Mouse (Mus musculus): Measurements from ENCODE around the gene Trip12. TPM values are rescaled to one million over a fixed set of nuclear protein-coding genes. Genes with fewer than 3 reads are reported as not detected.

The Trip12 gene
- polyA plus RNA-seq, 1 experiment from 2014 or later = 109 TPM

DNA sequence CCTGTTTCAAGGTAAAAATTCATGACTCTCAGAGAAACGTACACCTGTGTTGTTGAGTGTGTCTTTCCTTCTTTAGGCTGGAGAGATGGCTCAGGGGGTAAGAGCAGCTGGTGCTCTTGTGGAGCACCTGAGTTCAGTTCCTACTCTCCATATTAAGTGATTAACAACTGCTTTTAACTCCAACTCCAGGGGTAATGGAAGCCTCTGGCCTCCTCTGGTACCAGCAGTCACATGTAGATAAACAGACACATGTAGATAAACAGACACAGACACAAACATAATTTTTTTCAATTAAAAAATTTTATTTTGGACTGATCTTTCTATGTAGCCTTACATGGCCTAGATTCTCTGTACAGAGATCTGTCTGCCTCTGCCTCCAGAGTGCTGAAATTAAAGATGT lies 13.4 kb upstream of the Trip12 start:
- Histone ChIP-seq H3K36me3 (no peaks in the 10 kb centered on the region), H3K4me3 (no peak overlapping the region), H3K27ac (no peak overlapping the region), H3K27me3 (no peaks in the 10 kb centered on the region), H3K4me2 (replicated peaks) (no peak overlapping the region), H3K9ac (no peak overlapping the region), H3K9me3 (replicated peaks) (no peaks in the 10 kb centered on the region), H3K4me1 (no peaks in the 10 kb centered on the region)
- no peak for ATAC-seq (ENCODE audit: low FRiP score)
- 86% methylated on average over 1 of the region's 1 CpGs for WGBS

DNA sequence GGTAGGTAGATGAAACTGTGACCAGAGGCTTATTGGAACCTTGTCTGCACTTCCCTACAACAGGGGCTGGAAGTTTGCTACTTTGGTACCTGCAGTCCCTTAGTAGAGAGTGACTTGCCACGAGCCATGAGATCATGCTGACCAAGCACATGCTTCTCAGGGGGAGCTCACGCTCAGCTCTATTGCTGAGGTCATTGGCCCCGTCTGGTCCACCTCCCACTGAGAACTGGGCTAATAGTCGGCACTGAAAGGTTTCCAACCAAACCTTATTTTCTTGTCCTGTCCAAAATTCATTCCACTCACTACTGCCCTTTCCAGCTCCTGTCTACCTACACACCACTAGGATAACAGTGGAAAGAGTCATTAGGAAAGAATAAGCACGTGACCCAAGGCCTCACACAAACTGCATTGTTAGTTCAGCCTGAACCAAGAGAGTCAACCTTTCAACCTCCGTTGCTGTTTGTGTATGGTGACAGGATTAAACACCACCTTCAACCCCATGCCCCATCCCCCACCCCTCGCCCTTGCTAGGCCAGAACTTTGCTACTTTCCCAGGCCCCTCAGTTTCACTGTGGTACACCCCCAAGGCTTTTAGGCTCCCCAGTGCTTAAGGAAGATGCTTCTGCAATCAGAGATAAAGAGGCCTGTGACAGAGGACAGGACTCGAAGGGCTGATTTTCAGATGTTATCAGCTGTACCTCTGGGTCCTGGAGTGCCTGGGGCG lies 11.4 kb upstream of the Trip12 start:
- Histone ChIP-seq H3K9me3 (replicated peaks) (no peaks in the 10 kb centered on the region), H3K4me3 (no peak overlapping the region), H3K4me2 (replicated peaks) (no peak overlapping the region), H3K36me3 (0 out of 2 replicates have a peak, but pooled peaks cover 2% of the 10 kb centered on the region), H3K9ac (no peak overlapping the region), H3K27ac (no peak overlapping the region), H3K4me1 (no peaks in the 10 kb centered on the region), H3K27me3 (no peaks in the 10 kb centered on the region)
- no peak for ATAC-seq (ENCODE audit: low FRiP score)
- WGBS = 37% methylated on average over 9 of the region's 9 CpGs

DNA sequence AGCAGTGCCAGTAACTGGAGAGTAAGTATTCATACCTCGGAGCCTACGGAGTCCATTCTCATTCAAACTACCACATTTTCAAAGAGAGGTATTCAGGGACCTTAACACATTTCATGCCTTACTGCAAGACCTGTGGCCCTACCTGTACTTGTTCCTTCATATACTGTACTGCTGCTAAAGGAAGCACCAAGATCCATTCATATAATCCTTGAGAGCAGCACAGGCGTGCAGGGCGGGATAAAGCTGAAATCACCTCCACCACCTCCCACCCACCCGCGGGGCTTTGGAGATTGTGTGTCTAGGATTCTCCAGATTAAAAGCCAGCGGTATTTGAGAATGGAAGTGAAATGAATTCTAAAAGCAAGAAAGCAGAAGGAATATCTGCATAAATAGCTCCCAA lies 10.2 kb upstream of the Trip12 start:
- Histone ChIP-seq H3K9ac (no peak overlapping the region), H3K36me3 (0 out of 2 replicates have a peak, but pooled peaks cover 4% of the 10 kb centered on the region)
- 95% methylated on average over 7 of the region's 7 CpGs for WGBS

DNA sequence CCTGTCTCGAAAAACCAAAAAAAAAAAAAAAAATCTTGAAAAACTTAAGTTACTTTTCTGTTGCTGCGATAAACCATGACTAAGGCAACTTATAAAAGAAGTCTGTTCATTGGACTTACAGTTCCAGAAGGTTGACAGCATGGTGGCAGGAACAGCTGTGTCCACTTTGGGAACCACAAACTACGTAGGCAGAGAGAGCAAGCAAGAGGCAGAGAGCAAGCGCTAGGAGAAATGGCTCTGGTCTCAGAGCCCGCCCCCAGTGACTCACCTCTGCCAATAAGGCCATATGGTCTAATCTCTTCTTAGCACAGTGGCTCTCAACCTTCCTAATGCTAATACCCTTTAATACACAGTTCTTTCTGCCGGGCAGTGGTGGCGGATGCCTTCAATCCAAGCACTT lies 9.5 kb upstream of the Trip12 start:
- no peak overlapping the region for H3K27ac ChIP-seq
- no peak overlapping the region for H3K9ac ChIP-seq
- no peak overlapping the region for H3K4me2 ChIP-seq (replicated peaks)
- H3K4me3 ChIP-seq = no peak overlapping the region
- WGBS = 95% methylated on average over 7 of the region's 7 CpGs
- no peaks in the 10 kb centered on the region for H3K4me1 ChIP-seq
- H3K9me3 ChIP-seq (replicated peaks) = no peaks in the 10 kb centered on the region
- ATAC-seq (ENCODE audit: low FRiP score) = no peak
- 0 out of 2 replicates have a peak, but pooled peaks cover 4% of the 10 kb centered on the region for H3K36me3 ChIP-seq
- no peaks in the 10 kb centered on the region for H3K27me3 ChIP-seq

More for the DNA sequence above, 10.2 kb upstream of the Trip12 start:
- Histone ChIP-seq H3K4me1 (no peaks in the 10 kb centered on the region), H3K27me3 (no peaks in the 10 kb centered on the region), H3K27ac (no peak overlapping the region), H3K4me2 (replicated peaks) (no peak overlapping the region), H3K9me3 (replicated peaks) (no peaks in the 10 kb centered on the region), H3K4me3 (no peak overlapping the region)
- no peak for ATAC-seq (ENCODE audit: low FRiP score)

DNA sequence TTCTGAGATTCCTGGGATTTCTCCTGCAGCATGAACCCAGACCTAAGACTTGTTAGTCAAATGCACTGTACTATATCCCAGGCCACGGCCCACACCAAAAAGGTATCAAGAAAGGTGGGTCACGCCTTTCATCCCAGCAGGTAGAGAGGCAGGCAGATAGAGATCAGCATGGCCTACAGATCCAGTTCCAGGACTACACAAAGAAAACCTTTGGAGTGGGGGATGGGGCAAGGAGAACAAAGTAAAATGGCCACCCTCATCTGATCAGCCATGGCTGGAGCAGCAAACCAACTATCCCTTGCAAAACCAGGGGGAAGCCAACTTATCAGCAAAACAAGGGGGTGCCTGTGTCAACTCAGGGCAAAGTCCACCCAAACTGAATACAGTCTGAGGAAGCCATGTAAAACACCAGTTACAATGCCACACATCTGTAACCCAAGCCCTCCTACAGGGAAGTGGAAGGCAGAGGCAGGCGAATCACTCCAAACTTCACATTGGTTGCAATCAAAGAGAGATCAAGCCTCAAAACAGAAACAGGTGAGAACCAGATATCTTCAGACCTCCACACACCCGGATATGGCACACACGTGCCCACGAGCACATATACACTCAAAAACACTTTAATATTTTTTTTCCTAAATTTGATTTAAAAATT lies 8.6 kb upstream of the Trip12 start:
- H3K4me3 ChIP-seq = no peak overlapping the region
- H3K9ac ChIP-seq = no peak overlapping the region
- H3K36me3 ChIP-seq = 0 out of 2 replicates have a peak, but pooled peaks cover 4% of the 10 kb centered on the region
- no peak overlapping the region for H3K27ac ChIP-seq
- H3K9me3 ChIP-seq (replicated peaks) = no peaks in the 10 kb centered on the region
- H3K4me2 ChIP-seq (replicated peaks) = no peak overlapping the region
- WGBS = 93% methylated on average over 6 of the region's 6 CpGs
- no peaks in the 10 kb centered on the region for H3K4me1 ChIP-seq
- ATAC-seq (ENCODE audit: low FRiP score) = no peak
- no peaks in the 10 kb centered on the region for H3K27me3 ChIP-seq

DNA sequence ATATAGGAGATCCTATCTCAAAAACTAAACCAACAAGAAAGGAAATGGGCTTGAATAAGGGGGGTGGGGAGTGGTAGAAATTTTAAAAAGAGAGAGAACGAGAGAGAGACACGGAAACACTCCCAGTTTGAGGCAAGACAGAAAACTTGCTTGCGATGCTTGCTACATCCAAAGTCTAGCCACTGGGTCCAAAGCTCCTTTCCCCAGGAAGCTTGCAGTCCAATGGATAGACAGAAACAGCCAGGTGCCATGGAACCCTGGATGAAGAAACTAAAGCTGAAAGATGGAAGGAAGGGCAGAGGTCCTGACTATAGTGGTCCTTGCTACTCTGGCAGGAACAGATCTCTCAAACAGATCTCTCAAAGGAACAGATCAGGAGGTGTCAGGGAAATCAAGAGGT lies 8.0 kb upstream of the Trip12 start:
- ATAC-seq (ENCODE audit: low FRiP score) = no peak
- Histone ChIP-seq H3K4me3 (no peak overlapping the region), H3K36me3 (0 out of 2 replicates have a peak, but pooled peaks cover 4% of the 10 kb centered on the region), H3K27me3 (no peaks in the 10 kb centered on the region), H3K9ac (no peak overlapping the region), H3K4me2 (replicated peaks) (no peak overlapping the region), H3K9me3 (replicated peaks) (no peaks in the 10 kb centered on the region), H3K4me1 (no peaks in the 10 kb centered on the region), H3K27ac (no peak overlapping the region)
- WGBS = 100% methylated on average over 3 of the region's 3 CpGs

DNA sequence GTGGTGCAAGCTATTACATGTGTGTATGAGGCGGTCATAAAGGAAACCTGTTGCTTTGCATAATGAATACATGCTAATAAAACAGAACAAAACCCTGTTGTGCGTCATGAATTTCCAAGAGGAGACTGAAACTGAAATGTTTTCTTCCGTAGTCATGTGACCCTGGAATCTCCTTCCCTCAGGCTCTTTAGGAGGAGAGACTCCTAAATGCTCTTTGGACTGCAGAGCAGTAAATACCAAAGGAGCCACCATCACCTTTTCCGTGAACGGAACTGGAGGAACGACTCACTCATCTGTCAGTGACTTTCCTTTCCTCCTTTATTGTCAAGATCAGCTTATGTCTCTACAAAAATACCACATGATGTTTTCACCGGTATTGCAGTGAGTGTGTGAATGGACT lies 7.4 kb upstream of the Trip12 start:
- 0 out of 2 replicates have a peak, but pooled peaks cover 9% of the 10 kb centered on the region for H3K36me3 ChIP-seq
- 97% methylated on average over 7 of the region's 7 CpGs for WGBS
- H3K4me1 ChIP-seq = no peaks in the 10 kb centered on the region
- H3K27me3 ChIP-seq = no peaks in the 10 kb centered on the region
- H3K4me2 ChIP-seq (replicated peaks) = no peak overlapping the region
- H3K9me3 ChIP-seq (replicated peaks) = no peaks in the 10 kb centered on the region
- no peak overlapping the region for H3K9ac ChIP-seq
- no peak overlapping the region for H3K4me3 ChIP-seq
- ATAC-seq (ENCODE audit: low FRiP score) = no peak
- no peak overlapping the region for H3K27ac ChIP-seq

DNA sequence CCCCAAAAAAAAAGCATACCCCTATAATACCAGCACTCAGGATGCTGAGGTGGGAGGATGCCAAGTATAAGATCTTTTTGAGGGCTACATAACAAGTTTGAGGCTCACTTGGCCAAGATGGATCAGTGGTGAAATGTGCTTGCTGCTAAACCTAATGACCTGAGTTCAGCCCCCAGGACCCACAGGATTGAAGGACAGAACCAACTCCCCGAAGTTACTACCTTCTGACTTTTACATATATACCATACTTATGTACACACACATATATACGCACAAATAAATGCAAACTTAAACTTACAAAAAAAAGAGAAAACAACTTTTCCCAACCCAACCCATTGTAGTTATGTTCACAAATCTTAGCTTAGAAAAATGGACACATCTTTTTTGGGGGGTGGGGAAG lies 3.0 kb upstream of the Trip12 start:
- Histone ChIP-seq H3K9me3 (replicated peaks) (no peaks in the 10 kb centered on the region), H3K4me3 (no peak overlapping the region), H3K36me3 (0 out of 2 replicates have a peak, but pooled peaks cover 9% of the 10 kb centered on the region), H3K4me2 (replicated peaks) (no peak overlapping the region), H3K27ac (no peak overlapping the region), H3K9ac (no peak overlapping the region), H3K4me1 (peaks cover 4% of the 10 kb centered on the region), H3K27me3 (no peaks in the 10 kb centered on the region)
- no peak for ATAC-seq (ENCODE audit: low FRiP score)
- 96% methylated on average over 2 of the region's 2 CpGs for WGBS

DNA sequence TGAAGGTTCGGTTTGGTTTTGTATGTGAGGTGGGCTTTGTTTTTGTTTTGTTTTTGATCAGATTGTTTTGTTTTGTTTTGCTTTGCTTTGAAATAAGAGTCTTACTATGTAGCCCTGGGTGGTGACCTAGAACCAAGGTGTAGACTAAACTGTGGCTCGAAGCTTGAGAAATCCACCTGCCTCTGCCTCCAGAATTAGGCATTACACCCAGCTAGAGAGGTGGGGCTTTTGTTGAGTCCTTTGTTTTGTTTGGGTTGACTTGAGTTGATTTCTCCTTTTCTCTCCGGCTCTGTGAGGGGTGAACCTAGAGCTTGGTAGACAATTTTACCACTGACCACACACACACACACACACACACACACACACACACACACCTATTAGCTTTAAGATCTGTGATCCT lies 745 bp upstream of the Trip12 start:
- Histone ChIP-seq H3K36me3 (0 out of 2 replicates have a peak, but pooled peaks cover 5% of the 10 kb centered on the region), H3K4me1 (peaks cover 16% of the 10 kb centered on the region), H3K27ac (peak overlapping the region; percentile 98), H3K27me3 (no peaks in the 10 kb centered on the region), H3K9me3 (replicated peaks) (no peaks in the 10 kb centered on the region), H3K4me2 (replicated peaks) (peak overlapping the region; percentile 62), H3K9ac (peak overlapping the region; percentile 98), H3K4me3 (peak overlapping the region; percentile 98)
- no peak for ATAC-seq (ENCODE audit: low FRiP score)
- WGBS = 69% methylated on average over 3 of the region's 3 CpGs

DNA sequence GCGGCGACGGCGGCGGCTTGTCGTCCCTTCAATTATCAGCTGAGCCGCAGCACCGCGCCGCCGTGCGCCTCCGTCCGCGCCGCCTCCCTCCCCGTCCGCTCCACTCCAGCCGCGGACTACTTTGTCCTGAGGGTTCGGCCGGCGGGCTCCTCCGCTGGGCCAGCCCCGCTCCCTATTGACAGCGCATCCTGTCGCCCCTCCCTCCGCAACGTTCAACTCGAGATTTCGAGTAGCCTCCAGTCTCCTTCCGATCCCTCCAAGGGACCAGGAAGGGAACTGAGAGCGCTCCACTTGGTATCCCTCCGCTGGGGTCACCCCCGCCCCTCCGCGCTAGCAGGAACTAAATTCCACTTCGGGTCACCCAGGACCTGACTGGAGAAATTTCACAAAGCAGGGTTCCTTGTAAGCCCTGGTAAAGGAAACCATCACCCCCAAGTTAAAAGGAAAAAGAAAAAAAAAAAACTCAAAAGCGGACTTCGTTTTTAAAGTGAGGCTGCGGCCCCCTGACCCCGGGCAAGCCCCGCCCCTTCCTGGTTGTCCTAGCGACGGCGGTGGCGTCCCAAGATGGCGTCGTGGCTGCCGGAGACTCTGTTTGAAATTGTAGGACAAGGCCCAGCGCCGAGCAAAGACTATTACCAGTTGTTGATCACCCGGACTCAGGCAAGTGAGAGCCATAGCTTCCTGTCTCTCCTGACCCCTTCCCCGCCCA lies 853 bp downstream of the Trip12 start, which contains the start of gene Fbxo36:
Fbxo36 (plus strand) TSS at position 533 of the 709 bp plus-strand sequence.
- peak within 1 kb of the TSS; percentile 98 for H3K9ac ChIP-seq
- WGBS = 1% methylated on average over 54 of the region's 54 CpGs
- peak within 1 kb of the TSS; percentile 98 for H3K27ac ChIP-seq
- H3K9me3 ChIP-seq (replicated peaks) = no peaks in the 10 kb centered on the region
- H3K4me1 ChIP-seq = peaks cover 16% of the 10 kb centered on the region
- peak within 1 kb of the TSS; percentile 98 for H3K4me3 ChIP-seq
- ATAC-seq (ENCODE audit: low FRiP score) = peak; percentile 88
- H3K27me3 ChIP-seq = no peaks in the 10 kb centered on the region
- H3K36me3 ChIP-seq = 0 out of 2 replicates have a peak, but pooled peaks cover 5% of the 10 kb centered on the region
- peak within 1 kb of the TSS; percentile 74 for H3K4me2 ChIP-seq (replicated peaks)

DNA sequence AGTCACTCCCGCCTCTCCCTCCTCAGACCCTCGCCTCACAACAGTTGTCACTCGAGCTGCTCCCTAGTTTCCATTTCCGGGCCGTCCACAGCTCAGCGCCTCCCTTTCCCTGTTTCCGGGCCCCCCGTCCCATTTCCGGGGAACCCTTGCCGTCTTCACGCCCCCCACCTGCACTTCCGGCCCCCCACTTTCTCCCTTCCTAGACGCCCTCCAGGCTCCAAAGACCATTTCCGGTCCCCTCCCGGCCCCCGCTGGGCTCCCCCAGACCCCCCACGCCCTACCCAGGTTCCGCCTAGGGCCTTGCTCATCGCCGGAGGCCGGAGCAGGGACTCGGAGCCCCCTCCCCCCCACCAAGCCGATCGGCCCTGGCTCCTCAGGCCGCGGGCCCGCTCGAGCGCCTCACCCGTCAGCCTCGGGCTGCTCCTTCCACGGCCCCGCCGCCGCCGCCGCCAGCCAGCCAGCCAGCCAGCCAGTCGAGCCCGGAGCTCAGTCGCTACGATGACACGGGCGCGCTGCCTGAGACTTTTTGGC lies 1.6 kb downstream of the Trip12 start:
- Histone ChIP-seq H3K36me3 (0 out of 2 replicates have a peak, but pooled peaks cover 8% of the 10 kb centered on the region), H3K9ac (peak overlapping the region; percentile 98), H3K4me2 (replicated peaks) (peak overlapping the region; percentile 74), H3K27ac (peak overlapping the region; percentile 98), H3K4me1 (peaks cover 16% of the 10 kb centered on the region), H3K9me3 (replicated peaks) (no peaks in the 10 kb centered on the region), H3K4me3 (peak overlapping the region; percentile 98), H3K27me3 (no peaks in the 10 kb centered on the region)
- WGBS = under 1% methylated on average over 27 of the region's 44 CpGs
- ATAC-seq (ENCODE audit: low FRiP score) = peak; percentile 73

DNA sequence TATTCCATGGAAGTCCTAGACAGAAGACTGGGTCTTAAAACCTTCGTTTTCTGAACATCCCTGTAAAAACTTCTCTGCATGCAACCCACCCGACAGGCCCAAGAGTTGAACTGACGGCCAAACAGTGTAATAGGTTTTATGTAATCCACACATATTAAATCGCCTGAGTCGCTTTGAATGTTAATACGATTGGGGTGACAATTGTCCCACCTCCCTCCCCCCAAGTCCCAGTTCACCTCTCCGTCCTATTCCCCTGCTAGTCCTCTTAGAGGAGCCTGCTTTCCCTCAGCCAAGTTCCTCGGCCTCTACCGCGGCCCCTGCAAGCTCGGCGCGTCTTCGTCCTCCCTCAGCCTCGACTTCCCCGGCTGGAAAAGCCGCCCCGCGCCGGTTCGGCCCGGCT lies 2.2 kb downstream of the Trip12 start:
- Histone ChIP-seq H3K27me3 (no peaks in the 10 kb centered on the region), H3K36me3 (peaks cover 12% of the 10 kb centered on the region), H3K4me3 (peak overlapping the region; percentile 98), H3K4me2 (replicated peaks) (peak overlapping the region; percentile 74), H3K9me3 (replicated peaks) (no peaks in the 10 kb centered on the region), H3K27ac (peak overlapping the region; percentile 98), H3K4me1 (peaks cover 16% of the 10 kb centered on the region), H3K9ac (peak overlapping the region; percentile 98)
- 0% methylated on average over 21 of the region's 22 CpGs for WGBS
- ATAC-seq (ENCODE audit: low FRiP score) = peak; percentile 14

Measured in hindbrain, embryonic 12.5 days (tissue).